Mouse (Mus musculus) lung, embryonic 16.5 days (tissue): ENCODE measurements around the gene Timp4. TPM values are rescaled to one million over a fixed set of nuclear protein-coding genes. Genes with fewer than 3 reads are reported as not detected.

Experiments used
- ATAC-seq: fragments of 200-750 bp; cut with Nextera tagmentation; 2 replicates; pipeline ENCODE4 v1.8.0; 2017; ENCODE audit warnings: low read depth, mild to moderate bottlenecking, moderate library complexity
- H3K27ac ChIP-seq: fragments of 300-500 bp; sonication (generic); 2 replicates; pipeline ENCODE4 v1.5.1; 2014; ENCODE audit warnings: mild to moderate bottlenecking, control low read depth, low read length
- H3K27me3 ChIP-seq: fragments of 300-500 bp; sonication (generic); 2 replicates; pipeline ENCODE4 v1.6.1; 2014; ENCODE audit warnings: low read depth, low read length, mixed read lengths; ENCODE audit not compliant: control insufficient read depth, insufficient read depth
- H3K36me3 ChIP-seq: fragments of 300-500 bp; sonication (generic); 2 replicates; pipeline ENCODE4 v1.6.1; 2014; ENCODE audit warnings: low read length; ENCODE audit not compliant: control insufficient read depth, insufficient read depth
- H3K4me1 ChIP-seq: fragments of 300-500 bp; sonication (generic); replicated peaks from 2 replicates; pipeline ENCODE4 v1.6.1; 2014; ENCODE audit warnings: low read length, mixed read lengths; ENCODE audit not compliant: control insufficient read depth, insufficient read depth
- H3K4me2 ChIP-seq: fragments of 300-500 bp; sonication (generic); 2 replicates; pipeline ENCODE4 v1.6.1; 2014; ENCODE audit warnings: low read depth, low read length, control low read depth
- H3K4me3 ChIP-seq: fragments of 300-500 bp; sonication (generic); 2 replicates; pipeline ENCODE4 v1.5.1; 2014; ENCODE audit warnings: mild to moderate bottlenecking, low read length, control low read depth
- H3K9ac ChIP-seq: fragments of 300-500 bp; sonication (generic); 2 replicates; pipeline ENCODE4 v1.6.1; 2014; ENCODE audit warnings: low read length, control low read depth
- H3K9me3 ChIP-seq: fragments of 300-500 bp; sonication (generic); 2 replicates; pipeline ENCODE4 v1.6.1; 2016; ENCODE audit warnings: low read length; ENCODE audit not compliant: control insufficient read depth
- WGBS: fragments of 180-500 bp; shearing (Covaris S2); extraction: QIAGEN DNeasy Blood & Tissue Kit; methylation state at CpG from one replicate; pipeline ENCODE4 v1.1.7; 2014; 5-methylcytosine and 5-hydroxymethylcytosine counted together
- polyA plus RNA-seq: library from polyadenylated mRNA; unstranded; fragments of >200 nt; fragmentation: Nextera tagmentation; extraction: Ambion mirVana; gene quantifications from 2 replicates; pipeline ENCODE4 v1.2.1, GENCODE M21; 2015

Gene Timp4
- polyA plus RNA-seq, 1 experiment from 2014 or later = 2.3 TPM

- Histone ChIP-seq H3K27ac (no peak overlapping the region), H3K4me1 (peaks cover 2% of the 10 kb centered on the region; the same call in 1 of the 2 replicates), H3K9me3 (no peaks in the 10 kb centered on the region), H3K4me3 (no peak overlapping the region), H3K4me2 (no peak overlapping the region), H3K27me3 (no peaks in the 10 kb centered on the region; the same call in 1 of the 2 replicates), H3K36me3 (no peaks in the 10 kb centered on the region), H3K9ac (no peak overlapping the region)
- ATAC-seq = no peak
- WGBS = 37% methylated on average over 3 of the region's 3 CpGs
Measured at GRCm38 (mm10) chr6:115225519-115225918, 26.5 kb downstream of the Timp4 start.

DNA sequence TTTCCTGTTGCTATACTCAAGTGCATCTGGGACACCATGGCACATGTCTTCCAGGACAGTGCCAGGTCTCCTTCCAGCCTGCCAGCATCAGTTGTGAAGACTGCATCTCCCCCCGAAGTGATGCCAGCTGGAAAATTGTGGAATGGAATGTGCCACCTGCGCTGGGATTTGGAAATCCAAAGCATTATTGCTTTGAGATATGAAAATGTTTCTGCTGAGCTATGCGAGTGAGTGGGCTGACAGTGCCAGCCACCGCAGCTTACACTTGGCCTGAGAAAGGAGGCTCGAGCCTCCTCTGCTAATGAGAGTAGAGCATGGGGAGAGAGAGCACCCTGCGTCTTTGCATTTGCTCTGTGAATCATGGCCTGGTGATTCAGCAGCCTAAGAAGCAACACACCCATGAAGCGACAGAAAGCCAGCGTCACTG is 30.8 kb downstream of the Timp4 start:
- Histone ChIP-seq H3K9me3 (no peaks in the 10 kb centered on the region), H3K9ac (no peak overlapping the region), H3K4me1 (0 out of 2 replicates have a peak, but pooled peaks cover 2% of the 10 kb centered on the region), H3K4me3 (no peak overlapping the region), H3K36me3 (no peaks in the 10 kb centered on the region), H3K4me2 (no peak overlapping the region), H3K27ac (no peak overlapping the region), H3K27me3 (no peaks in the 10 kb centered on the region; the same call in 1 of the 2 replicates)
- whole genome bisulfite sequencing = 77% methylated on average over 8 of the region's 8 CpGs
- ATAC-seq = no peak

DNA sequence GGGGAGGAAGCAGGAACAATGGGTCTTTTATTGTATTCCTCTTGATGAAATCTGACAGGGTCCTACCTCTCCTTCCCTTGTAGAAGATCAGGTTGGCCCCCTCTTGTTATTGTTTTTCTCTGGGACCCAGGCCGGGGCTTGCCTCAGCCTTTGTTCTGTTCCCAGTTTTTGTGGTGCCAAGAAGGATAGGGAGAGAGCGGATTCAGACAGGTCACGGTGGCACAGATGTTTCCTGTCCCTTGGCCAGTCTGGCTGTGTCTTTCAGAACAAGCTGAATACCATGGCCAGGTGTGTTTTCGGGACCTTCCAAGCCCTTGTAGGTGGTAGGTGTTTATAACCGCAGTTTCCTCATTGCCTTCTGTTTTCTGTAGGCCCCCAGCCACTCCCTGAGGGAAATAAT is 38.9 kb downstream of the Timp4 start:
- Histone ChIP-seq H3K36me3 (no peaks in the 10 kb centered on the region), H3K9me3 (no peaks in the 10 kb centered on the region), H3K4me1 (peaks cover 3% of the 10 kb centered on the region), H3K4me2 (no peak overlapping the region), H3K27ac (peak overlapping the region; percentile 69), H3K4me3 (no peak overlapping the region), H3K27me3 (no peaks in the 10 kb centered on the region), H3K9ac (no peak overlapping the region)
- peak; percentile 53; the same call in 1 of the 2 replicates for ATAC-seq
- 37% methylated on average over 5 of the region's 5 CpGs for WGBS

DNA sequence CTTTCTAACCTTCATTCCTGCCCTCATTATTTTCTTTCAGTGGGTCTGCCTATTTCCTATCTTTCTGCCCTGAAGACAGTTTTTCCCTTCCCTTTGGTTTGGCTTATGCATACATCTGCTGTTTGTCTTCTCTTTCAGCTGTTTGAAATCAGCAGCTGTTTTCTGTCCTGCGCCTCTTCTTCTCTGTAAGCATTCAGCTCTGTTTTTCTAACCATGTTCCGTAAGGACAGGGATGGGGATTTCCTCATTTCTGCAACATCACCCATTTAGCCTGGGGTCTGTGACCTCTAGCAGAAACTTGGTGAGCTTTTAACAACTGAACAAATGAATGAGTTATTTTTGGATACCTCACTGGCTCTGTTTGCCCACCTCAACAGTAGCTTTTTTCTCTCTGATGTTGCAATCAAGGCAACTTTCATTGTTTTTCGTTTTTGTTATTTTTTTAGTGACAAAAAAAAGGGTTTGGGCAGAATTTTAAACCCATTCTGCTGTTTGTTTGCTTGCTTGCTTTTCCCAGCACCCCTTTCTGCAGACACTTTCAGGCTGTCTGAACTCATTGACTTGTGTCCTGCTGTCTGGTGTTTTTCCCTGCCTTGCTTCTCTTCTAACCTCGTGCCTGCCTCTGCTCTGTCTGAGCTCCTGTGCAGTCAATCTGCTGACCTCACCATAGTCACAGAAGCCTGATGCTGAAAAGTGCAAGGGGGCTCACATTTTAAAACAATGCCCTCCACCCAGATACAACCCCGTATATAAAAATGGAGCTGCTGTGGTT is 39.7 kb downstream of the Timp4 start:
- no peaks in the 10 kb centered on the region for H3K36me3 ChIP-seq
- peak; percentile 75 for ATAC-seq
- peaks cover 3% of the 10 kb centered on the region for H3K4me1 ChIP-seq
- no peaks in the 10 kb centered on the region for H3K27me3 ChIP-seq
- WGBS = 40% methylated on average over 5 of the region's 5 CpGs
- no peaks in the 10 kb centered on the region for H3K9me3 ChIP-seq
- H3K27ac ChIP-seq = peak overlapping the region; percentile 69
- no peak overlapping the region for H3K9ac ChIP-seq
- H3K4me2 ChIP-seq = no peak overlapping the region
- H3K4me3 ChIP-seq = no peak overlapping the region

GRCm38 (mm10) chr6:115210820-115211219 is 41.2 kb downstream of the Timp4 start:
- Histone ChIP-seq H3K4me2 (no peak overlapping the region), H3K36me3 (no peaks in the 10 kb centered on the region), H3K9ac (no peak overlapping the region), H3K4me1 (peaks cover 3% of the 10 kb centered on the region), H3K27me3 (no peaks in the 10 kb centered on the region), H3K9me3 (no peaks in the 10 kb centered on the region), H3K27ac (no peak overlapping the region), H3K4me3 (no peak overlapping the region)
- WGBS = 60% methylated on average over 3 of the region's 3 CpGs
- ATAC-seq = peak; percentile 65

DNA sequence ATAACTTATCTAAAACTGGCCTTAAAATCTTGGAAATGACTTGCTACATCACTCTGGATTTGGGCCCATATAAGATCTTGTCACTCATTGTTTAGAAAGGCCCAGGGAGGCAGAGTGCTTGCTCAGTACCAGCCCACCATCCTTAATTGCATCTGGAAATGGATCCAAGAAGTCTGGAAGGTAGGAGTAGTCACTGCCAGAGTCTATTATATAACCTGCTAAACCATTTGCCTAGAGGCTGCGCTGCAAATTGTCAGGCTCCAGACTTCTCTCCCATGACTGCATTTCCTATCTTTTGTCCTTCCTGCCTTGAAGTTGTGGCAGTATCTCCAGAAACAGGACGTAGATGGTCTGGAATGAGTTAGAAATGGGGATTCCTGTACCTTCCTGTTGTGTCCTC is 41.8 kb downstream of the Timp4 start:
- Histone ChIP-seq H3K27me3 (no peaks in the 10 kb centered on the region), H3K4me3 (no peak overlapping the region), H3K4me1 (peaks cover 3% of the 10 kb centered on the region), H3K36me3 (no peaks in the 10 kb centered on the region), H3K4me2 (no peak overlapping the region), H3K9ac (no peak overlapping the region), H3K9me3 (no peaks in the 10 kb centered on the region), H3K27ac (no peak overlapping the region)
- ATAC-seq = no peak
- WGBS = 52% methylated on average over 2 of the region's 2 CpGs

GRCm38 (mm10) chr6:115203029-115203428 is 49.0 kb downstream of the Timp4 start:
- no peaks in the 10 kb centered on the region for H3K9me3 ChIP-seq
- no peak overlapping the region for H3K4me3 ChIP-seq
- no peaks in the 10 kb centered on the region for H3K4me1 ChIP-seq
- no peak overlapping the region for H3K9ac ChIP-seq
- no peak overlapping the region for H3K4me2 ChIP-seq
- no peaks in the 10 kb centered on the region for H3K36me3 ChIP-seq
- H3K27me3 ChIP-seq = no peaks in the 10 kb centered on the region; the same call in 1 of the 2 replicates
- no peak for ATAC-seq
- WGBS = 56% methylated on average over 3 of the region's 3 CpGs
- no peak overlapping the region for H3K27ac ChIP-seq

- ATAC-seq = no peak
- no peaks in the 10 kb centered on the region for H3K36me3 ChIP-seq
- no peaks in the 10 kb centered on the region for H3K4me1 ChIP-seq
- H3K27ac ChIP-seq = no peak overlapping the region
- WGBS = 37% methylated on average over 3 of the region's 3 CpGs
- H3K4me2 ChIP-seq = no peak overlapping the region
- no peaks in the 10 kb centered on the region for H3K9me3 ChIP-seq
- no peaks in the 10 kb centered on the region; the same call in 1 of the 2 replicates for H3K27me3 ChIP-seq
- H3K9ac ChIP-seq = no peak overlapping the region
- no peak overlapping the region for H3K4me3 ChIP-seq
Measured at GRCm38 (mm10) chr6:115200753-115201152, 51.3 kb downstream of the Timp4 start.
